Mouse (Mus musculus) hindbrain, postnatal 0 days (tissue): ENCODE data around the gene Cntrl. TPM values are rescaled to one million over a fixed set of nuclear protein-coding genes. Genes with fewer than 3 reads are reported as not detected.

Source experiments
- ATAC-seq: fragments of 200-750 bp; cut with Nextera tagmentation; 2 replicates; pipeline ENCODE4 v1.8.0; 2017; ENCODE audit warnings: mild to moderate bottlenecking, moderate TSS enrichment, moderate library complexity
- DNase-seq: peaks from one replicate; pipeline ENCODE4 v3.0.0-alpha.2; 2015; ENCODE audit warnings: low spot score
- H3K27ac ChIP-seq: fragments of 300-500 bp; sonication (generic); 2 replicates; pipeline ENCODE4 v1.5.1; 2014; ENCODE audit warnings: mild to moderate bottlenecking
- H3K27me3 ChIP-seq: fragments of 300-500 bp; sonication (generic); 2 replicates; pipeline ENCODE4 v1.6.1; 2014; ENCODE audit warnings: low read length, mixed read lengths; ENCODE audit not compliant: insufficient read depth
- H3K36me3 ChIP-seq: fragments of 300-500 bp; sonication (generic); 2 replicates; pipeline ENCODE4 v1.6.1; 2014; ENCODE audit warnings: low read length, mixed read lengths; ENCODE audit not compliant: insufficient read depth
- H3K4me1 ChIP-seq: fragments of 300-500 bp; sonication (generic); 2 replicates; pipeline ENCODE4 v1.6.1; 2014; ENCODE audit warnings: antibody characterized with exemption, low read length, mixed read lengths; ENCODE audit not compliant: insufficient read depth
- H3K4me2 ChIP-seq: fragments of 300-500 bp; sonication (generic); 2 replicates; pipeline ENCODE4 v1.6.1; 2014; ENCODE audit warnings: low read depth, mild to moderate bottlenecking, low read length, moderate library complexity, mixed read lengths
- H3K4me3 ChIP-seq: fragments of 300-500 bp; sonication (generic); 2 replicates; pipeline ENCODE4 v1.5.1; 2014; ENCODE audit warnings: low read length
- H3K9ac ChIP-seq: fragments of 300-500 bp; sonication (generic); replicated peaks from 2 replicates; pipeline ENCODE4 v1.6.1; 2014; ENCODE audit warnings: mild to moderate bottlenecking, low read length, moderate library complexity, mixed read lengths
- H3K9me3 ChIP-seq: fragments of 300-500 bp; sonication (generic); 2 replicates; pipeline ENCODE4 v1.6.1; 2016; ENCODE audit warnings: low read length, mixed read lengths
- CTCF ChIP-seq: IDR thresholded peaks from 2 replicates; pipeline ENCODE4 v1.5.1; 2016; ENCODE audit warnings: antibody characterized with exemption, control low read depth, low read depth
- WGBS: fragments of 180-500 bp; shearing (Covaris S2); extraction: QIAGEN DNeasy Blood & Tissue Kit; methylation state at CpG from one replicate; pipeline ENCODE4 v1.1.7; 2014; 5-methylcytosine and 5-hydroxymethylcytosine counted together
- polyA plus RNA-seq: library from polyadenylated mRNA; unstranded; fragments of >200 nt; fragmentation: Nextera tagmentation; extraction: Ambion mirVana; gene quantifications from 2 replicates; pipeline ENCODE4 v1.2.1, GENCODE M21; 2015
- total RNA-seq: library from RNA; depleted of rRNA; stranded (reverse); fragments of >200 nt; gene quantifications from 2 replicates; pipeline ENCODE4 v1.2.3, GENCODE M21; 2014

The Cntrl gene
- total and polyA plus RNA-seq, 2 experiments from 2014 or later: 9.0 to 10.5 TPM

DNA sequence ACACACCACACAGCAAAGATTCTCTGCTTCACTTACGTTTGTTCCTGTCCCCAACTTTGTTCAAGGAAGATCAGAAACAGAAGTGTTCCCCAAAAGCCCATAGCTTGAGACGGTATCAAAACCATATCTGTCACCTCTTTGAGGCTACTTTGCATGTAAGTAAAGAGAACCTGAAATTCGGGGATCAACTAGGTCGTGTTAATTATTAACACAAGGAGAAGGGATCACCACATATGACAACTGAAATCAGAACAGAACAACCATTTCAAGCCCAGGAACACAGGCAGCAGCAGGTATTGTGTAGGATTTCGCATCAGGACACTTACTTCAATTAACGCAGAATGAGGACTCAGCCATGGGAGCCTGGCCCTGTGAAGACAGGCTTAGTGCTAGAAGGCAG lies 8.8 kb upstream of the Cntrl start:
- Histone ChIP-seq H3K4me2 (no peak overlapping the region), H3K4me1 (no peaks in the 10 kb centered on the region), H3K9ac (no peak overlapping the region), H3K9me3 (no peaks in the 10 kb centered on the region), H3K27me3 (no peaks in the 10 kb centered on the region), H3K36me3 (no peaks in the 10 kb centered on the region), H3K4me3 (no peak overlapping the region), H3K27ac (no peak overlapping the region)
- ATAC-seq: no peak
- TF ChIP-seq CTCF: no peak
- 87% methylated on average over 6 of the region's 6 CpGs for WGBS
- DNase-seq: no peak

GRCm38 (mm10) chr2:35101443-35101842 lies 7.8 kb upstream of the Cntrl start, which contains the start of gene AI182371:
Gene AI182371 (minus strand): TSS chr2:35101543.
- 91% methylated on average over 3 of the region's 3 CpGs for WGBS
- Histone ChIP-seq H3K4me3 (no peak within 1 kb of the TSS), H3K9me3 (no peaks in the 10 kb centered on the region), H3K4me1 (no peaks in the 10 kb centered on the region), H3K9ac (no peak within 1 kb of the TSS), H3K4me2 (no peak within 1 kb of the TSS), H3K27me3 (no peaks in the 10 kb centered on the region), H3K36me3 (no peaks in the 10 kb centered on the region), H3K27ac (no peak within 1 kb of the TSS)
- no peak for ATAC-seq
- TF ChIP-seq CTCF: no peak
- DNase-seq: no peak

GRCm38 (mm10) chr2:35102777-35103176 lies 6.5 kb upstream of the Cntrl start:
- Histone ChIP-seq H3K9me3 (no peaks in the 10 kb centered on the region), H3K9ac (no peak overlapping the region), H3K36me3 (no peaks in the 10 kb centered on the region), H3K4me3 (no peak overlapping the region), H3K27ac (no peak overlapping the region), H3K27me3 (no peaks in the 10 kb centered on the region), H3K4me2 (no peak overlapping the region), H3K4me1 (no peaks in the 10 kb centered on the region)
- TF ChIP-seq CTCF: no peak
- ATAC-seq (no peak), DNase-seq (no peak)

DNA sequence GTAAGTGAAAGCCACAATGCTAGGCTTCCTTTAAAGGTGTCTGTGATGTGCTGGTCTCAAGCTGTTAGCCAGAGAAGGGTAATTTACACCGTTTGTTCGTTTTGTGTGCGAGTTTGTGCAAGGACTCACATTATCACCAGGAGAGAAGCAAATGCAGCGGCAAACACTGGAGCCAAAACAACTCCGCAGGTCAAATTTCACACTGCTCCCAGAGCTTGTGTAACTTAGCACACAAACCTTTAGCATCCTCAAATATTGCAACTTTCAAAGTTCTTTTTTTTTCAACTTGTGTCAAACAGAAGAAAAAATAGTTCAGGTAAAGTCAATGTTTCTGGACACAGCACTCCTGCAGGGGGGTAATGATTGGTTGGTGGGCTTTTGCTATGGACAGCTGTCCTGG lies 5.7 kb upstream of the Cntrl start:
- WGBS: 83% methylated on average over 5 of the region's 5 CpGs
- Histone ChIP-seq H3K9me3 (no peaks in the 10 kb centered on the region), H3K9ac (no peak overlapping the region), H3K4me2 (no peak overlapping the region), H3K4me3 (no peak overlapping the region), H3K27ac (no peak overlapping the region), H3K36me3 (no peaks in the 10 kb centered on the region), H3K4me1 (no peaks in the 10 kb centered on the region), H3K27me3 (no peaks in the 10 kb centered on the region)
- ATAC-seq (no peak), DNase-seq (no peak)
- TF ChIP-seq CTCF: no peak

DNA sequence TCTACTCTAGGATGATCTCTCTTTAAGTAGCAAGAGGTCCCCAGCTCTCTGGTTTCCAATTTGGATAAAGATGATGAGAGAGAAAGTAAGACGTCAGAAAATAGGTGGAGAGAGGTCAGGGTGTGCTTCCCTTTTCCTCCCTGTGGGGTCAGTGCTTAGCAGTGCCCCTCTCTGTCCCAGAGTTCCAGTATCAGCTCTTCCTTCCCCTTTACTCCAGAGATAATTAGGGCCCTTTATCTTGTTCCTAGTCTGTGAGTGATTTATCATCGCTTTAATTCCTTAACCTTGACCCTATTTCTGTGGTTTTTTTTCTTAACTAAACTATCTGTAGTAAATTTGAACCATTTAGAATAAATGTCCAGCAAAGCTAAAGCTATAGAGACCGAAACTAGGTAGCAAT lies 4.4 kb upstream of the Cntrl start:
- 68% methylated on average over 3 of the region's 3 CpGs for WGBS
- H3K4me3 ChIP-seq: no peak overlapping the region
- ATAC-seq (no peak), DNase-seq (no peak)
- no peaks in the 10 kb centered on the region for H3K9me3 ChIP-seq
- no peaks in the 10 kb centered on the region for H3K27me3 ChIP-seq
- H3K4me2 ChIP-seq: no peak overlapping the region
- H3K4me1 ChIP-seq: no peaks in the 10 kb centered on the region
- H3K27ac ChIP-seq: no peak overlapping the region
- no peak overlapping the region for H3K9ac ChIP-seq
- H3K36me3 ChIP-seq: no peaks in the 10 kb centered on the region
- no peak for TF ChIP-seq CTCF

DNA sequence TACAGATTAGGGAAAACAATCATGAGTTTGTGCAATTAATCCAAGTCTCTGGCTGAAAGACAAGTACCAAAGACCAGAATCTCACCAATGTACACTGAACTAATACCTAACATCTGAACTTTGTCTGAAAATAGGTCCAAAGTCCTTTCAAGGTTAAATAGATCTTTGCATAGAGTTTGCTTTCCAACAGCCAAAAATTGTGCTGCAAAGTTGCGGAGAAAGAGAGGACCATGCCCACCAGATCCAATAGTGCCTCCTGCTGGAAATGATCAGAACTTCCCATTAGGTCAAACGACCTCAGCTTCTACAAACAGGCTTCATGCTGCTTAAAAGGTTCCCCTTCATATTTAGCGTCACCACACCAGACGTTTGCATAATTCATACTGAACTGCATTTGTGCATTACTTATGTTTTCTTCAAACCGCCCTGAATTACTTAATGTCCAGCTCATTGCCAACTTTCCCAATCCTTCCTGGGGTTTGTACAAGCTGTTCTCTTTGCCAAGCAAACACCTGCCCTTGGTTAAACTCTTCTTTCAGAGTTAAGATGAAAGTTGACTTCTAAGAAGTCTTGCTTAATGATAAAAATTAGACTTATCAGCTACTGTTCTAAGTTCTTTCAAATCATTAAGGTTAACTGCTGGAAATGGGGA lies 1.2 kb upstream of the Cntrl start:
- Histone ChIP-seq H3K4me3 (no peak overlapping the region), H3K4me1 (peaks cover 3% of the 10 kb centered on the region; the same call in 1 of the 2 replicates), H3K36me3 (no peaks in the 10 kb centered on the region), H3K9ac (no peak overlapping the region), H3K4me2 (no peak overlapping the region), H3K9me3 (no peaks in the 10 kb centered on the region), H3K27ac (no peak overlapping the region), H3K27me3 (no peaks in the 10 kb centered on the region)
- 46% methylated on average over 5 of the region's 5 CpGs for WGBS
- DNase-seq: peak; percentile 72
- peak; percentile 74 for TF ChIP-seq CTCF
- no peak for ATAC-seq

DNA sequence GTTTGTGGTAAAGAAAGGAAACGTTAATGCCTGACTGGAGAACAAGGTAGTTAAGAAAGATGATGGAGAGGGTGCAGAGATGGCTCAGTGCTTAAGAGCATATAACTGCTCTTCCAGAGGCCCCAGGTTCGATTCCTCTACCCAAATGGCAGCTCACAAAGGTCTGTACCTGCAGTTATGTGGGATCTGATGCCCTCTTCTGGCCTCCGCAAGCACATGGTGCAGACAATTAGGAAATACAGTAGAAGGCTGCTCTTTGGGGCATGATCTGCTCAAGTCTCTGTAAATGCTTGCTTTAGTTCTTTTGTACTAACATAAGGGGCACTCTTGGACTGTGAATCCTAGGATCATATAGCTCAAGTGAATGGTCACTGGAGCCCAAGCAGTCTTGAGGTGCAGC lies 580 bp upstream of the Cntrl start:
- Histone ChIP-seq H3K4me2 (peak overlapping the region; percentile 55), H3K36me3 (no peaks in the 10 kb centered on the region), H3K9me3 (no peaks in the 10 kb centered on the region), H3K4me3 (peak overlapping the region; percentile 79), H3K27me3 (no peaks in the 10 kb centered on the region), H3K27ac (peak overlapping the region; percentile 89), H3K4me1 (peaks cover 3% of the 10 kb centered on the region; the same call in 1 of the 2 replicates), H3K9ac (peak overlapping the region; percentile 72)
- DNase-seq (peak; percentile 81), ATAC-seq (peak; percentile 51)
- WGBS: 30% methylated on average over 3 of the region's 3 CpGs
- TF ChIP-seq CTCF: peak; percentile 78
